Mouse (Mus musculus): ENCODE data around the gene Trak1. TPM values are rescaled to one million over a fixed set of nuclear protein-coding genes. Genes with fewer than 3 reads are reported as not detected.
A peak's percentile ranks its signal among the peaks of the same experiment; 100 is the strongest.
"Not testable (repeated sequence)": the region's sequence is repeated elsewhere in the genome, so short reads cannot be mapped to it uniquely, and the experiment has no call there.

Trak1 gene
- total RNA-seq, 1 experiment from 2014 or later, result 29.2 TPM

DNA sequence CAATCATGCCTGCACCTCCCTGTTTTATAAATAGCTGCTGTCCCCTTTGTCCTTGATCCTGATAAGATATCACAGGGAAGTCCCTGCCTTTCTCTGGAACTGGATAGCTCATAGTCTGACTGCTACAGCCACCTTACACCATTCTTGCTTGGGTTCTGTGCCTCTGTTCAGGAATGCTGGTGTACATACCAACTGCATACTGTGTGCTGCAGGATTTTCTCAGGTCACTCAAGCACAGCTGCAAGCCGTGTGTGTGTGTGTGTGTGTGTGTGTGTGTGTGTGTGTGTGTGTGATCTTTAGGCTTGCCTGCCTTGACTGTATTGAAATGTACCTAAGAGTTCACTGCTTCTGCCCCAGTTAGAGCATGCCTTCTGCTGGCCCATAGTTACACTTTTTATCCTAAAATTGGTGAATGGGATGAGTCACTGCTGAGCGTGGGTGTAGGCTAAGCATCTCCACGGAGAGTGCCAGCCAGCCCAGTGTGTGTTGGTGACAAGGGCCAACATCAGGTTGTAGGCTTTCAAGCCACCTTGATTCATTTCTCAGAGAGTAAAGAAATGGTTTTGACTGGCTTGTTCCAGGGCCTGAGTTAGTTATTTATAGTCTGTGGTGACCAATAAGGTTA is 138.1 kb downstream of the Trak1 start:
- ATAC-seq (replicated peaks; ENCODE audit: insufficient number of reproducible peaks, low FRiP score, low TSS enrichment, poor library complexity, severe bottlenecking), result no peak

DNA sequence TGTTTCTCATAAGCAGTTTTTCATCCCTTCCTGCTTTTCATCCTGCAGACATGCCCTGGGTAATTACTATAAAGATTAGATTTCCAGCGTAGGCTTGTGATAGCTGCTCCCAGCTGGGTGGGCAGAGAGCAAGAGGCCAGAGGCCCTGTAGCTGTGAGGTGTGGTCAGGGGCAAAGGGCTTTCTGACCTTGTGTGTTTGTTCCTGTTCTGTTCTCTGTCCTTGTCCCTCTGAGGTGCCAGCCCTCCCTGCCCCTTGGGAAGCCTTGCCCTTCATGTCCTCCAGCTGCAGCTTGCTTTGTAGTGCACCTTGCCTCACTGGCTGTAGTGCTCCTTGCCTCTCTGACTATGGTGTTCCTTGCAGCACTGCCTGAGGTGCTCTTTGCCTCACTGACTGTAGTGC is 139.2 kb downstream of the Trak1 start:
- ATAC-seq (replicated peaks; ENCODE audit: insufficient number of reproducible peaks, low FRiP score, low TSS enrichment, poor library complexity, severe bottlenecking), result no peak

DNA sequence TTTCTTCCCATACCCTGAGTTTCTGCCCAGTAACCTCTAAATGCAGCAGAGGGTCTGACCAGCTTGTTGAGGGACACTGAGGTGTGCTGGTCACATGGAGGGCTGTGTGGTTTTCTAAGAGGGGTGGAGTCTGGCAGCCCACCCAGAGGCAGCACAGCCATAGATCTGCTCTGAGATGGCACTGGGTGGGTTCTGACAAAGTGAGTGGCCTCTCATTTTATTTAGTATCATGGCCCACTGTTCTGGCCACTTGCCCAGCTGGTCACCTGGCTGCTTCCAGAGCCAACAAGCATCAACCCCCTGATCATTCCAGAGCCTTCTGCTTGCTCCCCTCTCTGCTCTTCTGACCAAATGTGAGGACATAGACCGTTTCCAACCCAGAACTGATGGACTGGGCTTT is 144.8 kb downstream of the Trak1 start:
- ATAC-seq (replicated peaks; ENCODE audit: insufficient number of reproducible peaks, low FRiP score, low TSS enrichment, poor library complexity, severe bottlenecking), result no peak

- ATAC-seq (replicated peaks; ENCODE audit: insufficient number of reproducible peaks, low FRiP score, low TSS enrichment, poor library complexity, severe bottlenecking), result no peak
These were observed 146.5 kb downstream of the Trak1 start for GRCm38 (mm10) chr9:121443696-121444366.

DNA sequence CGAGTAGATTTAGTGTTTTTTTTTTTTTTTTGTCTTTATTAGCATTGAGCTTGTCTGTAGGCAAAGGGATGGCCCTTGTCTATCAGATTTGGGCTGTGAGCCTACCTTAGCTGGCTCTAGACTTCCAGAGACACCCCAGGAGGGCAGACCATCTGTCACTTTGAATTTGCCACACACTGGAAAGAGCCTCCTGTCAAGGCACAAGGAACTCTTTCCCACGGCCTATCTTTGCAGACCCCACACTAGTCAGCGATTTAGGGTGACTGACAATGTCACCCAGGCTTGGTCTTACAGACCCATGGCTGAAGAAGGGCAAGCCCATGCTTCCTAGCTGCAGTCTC is 147.0 kb downstream of the Trak1 start:
- ATAC-seq (replicated peaks; ENCODE audit: insufficient number of reproducible peaks, low FRiP score, low TSS enrichment, poor library complexity, severe bottlenecking), result no peak

GRCm38 (mm10) chr9:121445364-121445763 is 148.1 kb downstream of the Trak1 start:
- ATAC-seq (replicated peaks; ENCODE audit: insufficient number of reproducible peaks, low FRiP score, low TSS enrichment, poor library complexity, severe bottlenecking), result no peak

DNA sequence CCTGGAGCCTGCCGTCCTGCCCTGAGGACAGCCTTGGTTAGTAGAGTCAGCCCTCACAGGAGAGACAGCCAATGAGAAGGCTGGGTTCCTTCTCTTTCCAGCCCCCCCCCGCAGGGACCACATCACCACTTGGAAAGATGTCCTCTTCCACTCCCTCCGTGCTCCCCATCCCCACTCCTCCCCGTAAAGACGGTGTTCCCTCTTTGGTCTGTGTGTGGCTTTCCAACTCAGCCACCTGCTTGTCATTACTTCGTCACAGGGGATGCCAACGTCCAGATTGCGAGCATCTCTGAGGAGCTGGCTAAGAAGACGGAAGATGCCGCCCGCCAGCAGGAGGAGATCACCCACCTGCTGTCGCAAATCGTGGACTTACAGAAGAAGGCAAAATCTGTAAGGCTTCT is 149.1 kb downstream of the Trak1 start:
- no peak for ATAC-seq (replicated peaks; ENCODE audit: insufficient number of reproducible peaks, low FRiP score, low TSS enrichment, poor library complexity, severe bottlenecking)

DNA sequence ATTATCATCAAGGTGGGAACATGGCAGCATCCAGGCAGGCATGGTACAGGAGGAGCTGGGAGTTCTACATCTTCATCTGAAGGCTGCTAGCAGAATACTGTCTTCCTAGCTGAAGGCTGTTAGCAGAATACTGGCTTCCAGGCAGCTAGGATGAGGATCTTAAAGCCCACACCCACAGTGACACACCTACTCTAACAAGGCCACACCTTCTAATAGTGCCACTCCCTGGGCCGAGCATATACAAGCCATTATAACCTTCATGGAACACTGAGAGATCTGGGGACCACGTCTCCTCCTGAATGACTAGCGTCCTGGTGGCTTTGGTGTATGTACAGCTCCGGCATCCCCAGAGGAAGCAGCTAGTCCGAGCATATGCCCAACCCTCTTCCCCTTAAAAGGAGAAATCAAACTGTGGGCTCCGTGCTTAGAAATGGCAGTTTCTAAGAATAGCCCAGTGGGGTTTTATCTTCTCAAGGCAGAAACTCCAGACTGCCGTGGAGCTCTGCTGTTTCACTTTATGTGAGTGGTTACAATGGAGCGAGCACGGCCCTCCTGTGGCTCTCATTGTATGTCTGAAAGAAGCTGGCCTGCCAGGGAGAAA is 155.1 kb downstream of the Trak1 start:
- not testable (repeated sequence) for ATAC-seq (replicated peaks; ENCODE audit: insufficient number of reproducible peaks, low FRiP score, low TSS enrichment, poor library complexity, severe bottlenecking)

GRCm38 (mm10) chr9:121454891-121455290 is 157.6 kb downstream of the Trak1 start:
- ATAC-seq (replicated peaks; ENCODE audit: insufficient number of reproducible peaks, low FRiP score, low TSS enrichment, poor library complexity, severe bottlenecking), result no peak

DNA sequence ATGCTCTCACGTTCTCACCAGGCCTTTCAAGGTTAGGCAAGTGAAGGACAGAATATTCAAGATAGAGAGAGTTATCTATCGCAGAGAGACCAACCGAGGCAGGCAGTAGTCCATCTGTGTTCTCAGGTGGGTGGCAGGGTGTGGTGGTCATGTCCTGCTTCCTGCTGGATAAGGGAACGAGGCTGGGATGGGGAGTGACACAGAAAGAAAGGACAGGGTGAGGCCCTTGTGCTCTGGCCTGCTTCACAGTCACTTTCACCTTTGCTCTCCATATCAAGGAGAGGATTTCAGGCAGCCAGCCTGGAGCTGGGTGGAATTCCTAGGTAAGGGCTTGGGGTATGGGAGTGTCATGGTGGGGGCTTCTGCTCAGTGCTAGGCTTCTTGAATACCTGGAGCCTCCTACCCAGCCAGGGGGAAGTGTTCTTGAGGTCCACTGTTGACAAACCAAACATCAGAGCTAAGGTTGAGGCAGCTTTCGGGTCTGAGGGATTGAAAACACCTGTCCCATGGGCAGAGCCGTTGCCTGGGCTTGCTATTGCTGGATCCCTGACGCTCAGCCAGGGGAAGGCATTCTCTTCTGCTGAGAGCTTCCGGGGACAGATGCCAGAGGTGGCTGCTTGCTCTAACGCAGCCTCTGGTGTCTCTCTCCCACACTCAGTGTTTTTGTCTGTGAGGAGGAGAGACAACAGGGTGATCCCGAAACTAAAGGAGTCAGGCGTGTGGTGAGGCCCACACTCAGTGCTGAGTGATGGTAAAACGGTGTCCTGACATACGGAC is 159.6 kb downstream of the Trak1 start:
- no peak for ATAC-seq (replicated peaks; ENCODE audit: insufficient number of reproducible peaks, low FRiP score, low TSS enrichment, poor library complexity, severe bottlenecking)

- no peak; the same call in 1 of the 2 replicates for ATAC-seq (replicated peaks; ENCODE audit: insufficient number of reproducible peaks, low FRiP score, low TSS enrichment, poor library complexity, severe bottlenecking)
These were observed 161.2 kb downstream of the Trak1 start for GRCm38 (mm10) chr9:121458466-121458865.

- no peak for ATAC-seq (replicated peaks; ENCODE audit: insufficient number of reproducible peaks, low FRiP score, low TSS enrichment, poor library complexity, severe bottlenecking)
These were observed 162.6 kb downstream of the Trak1 start for GRCm38 (mm10) chr9:121459950-121460349.

DNA sequence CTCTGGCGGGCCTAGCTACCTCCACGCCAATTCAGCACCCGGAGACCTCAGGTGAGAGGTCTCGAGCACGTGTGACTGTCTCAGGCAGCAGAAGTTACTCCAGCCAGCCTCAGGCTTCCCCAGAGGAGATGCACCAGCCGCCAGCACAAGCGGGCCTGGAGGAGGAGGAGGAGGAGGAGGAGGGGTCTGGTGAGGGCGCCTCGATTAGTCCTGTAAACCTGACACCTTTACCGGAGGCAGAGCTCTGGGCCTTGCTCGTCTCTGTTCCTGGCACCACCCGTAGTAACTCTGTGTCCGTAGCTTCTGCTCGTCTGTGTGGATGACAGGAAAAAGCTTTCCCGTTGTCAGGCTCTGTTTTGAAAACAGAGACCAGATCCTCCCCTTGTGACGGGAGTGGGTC is 163.2 kb downstream of the Trak1 start:
- ATAC-seq (replicated peaks; ENCODE audit: insufficient number of reproducible peaks, low FRiP score, low TSS enrichment, poor library complexity, severe bottlenecking), result no peak

DNA sequence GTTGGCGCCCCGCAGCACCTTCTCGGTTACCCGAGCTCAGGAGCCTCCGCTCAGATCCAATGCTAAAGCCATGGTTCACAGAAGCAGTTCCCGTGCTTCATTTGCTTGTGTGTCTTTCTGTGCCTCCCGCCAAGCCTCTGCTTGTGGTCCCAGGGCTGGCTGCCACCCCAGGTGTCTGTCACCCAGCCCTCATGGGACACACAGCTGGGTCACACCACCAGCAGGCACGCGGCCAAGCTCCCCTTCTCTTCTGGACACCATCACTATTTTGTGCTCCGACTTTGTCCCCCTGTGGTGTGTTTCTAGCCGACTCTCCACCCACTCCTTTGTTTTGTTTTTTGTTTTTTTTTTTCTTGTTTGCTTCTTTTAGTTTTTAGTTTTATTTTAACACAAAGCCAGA is 170.2 kb downstream of the Trak1 start:
- no peak for ATAC-seq (replicated peaks; ENCODE audit: insufficient number of reproducible peaks, low FRiP score, low TSS enrichment, poor library complexity, severe bottlenecking)

GRCm38 (mm10) chr9:121469711-121470110 is 172.4 kb downstream of the Trak1 start:
- ATAC-seq (replicated peaks; ENCODE audit: insufficient number of reproducible peaks, low FRiP score, low TSS enrichment, poor library complexity, severe bottlenecking), result no peak

GRCm38 (mm10) chr9:121474771-121475170 is 177.5 kb downstream of the Trak1 start:
- no peak for ATAC-seq (replicated peaks; ENCODE audit: insufficient number of reproducible peaks, low FRiP score, low TSS enrichment, poor library complexity, severe bottlenecking)

DNA sequence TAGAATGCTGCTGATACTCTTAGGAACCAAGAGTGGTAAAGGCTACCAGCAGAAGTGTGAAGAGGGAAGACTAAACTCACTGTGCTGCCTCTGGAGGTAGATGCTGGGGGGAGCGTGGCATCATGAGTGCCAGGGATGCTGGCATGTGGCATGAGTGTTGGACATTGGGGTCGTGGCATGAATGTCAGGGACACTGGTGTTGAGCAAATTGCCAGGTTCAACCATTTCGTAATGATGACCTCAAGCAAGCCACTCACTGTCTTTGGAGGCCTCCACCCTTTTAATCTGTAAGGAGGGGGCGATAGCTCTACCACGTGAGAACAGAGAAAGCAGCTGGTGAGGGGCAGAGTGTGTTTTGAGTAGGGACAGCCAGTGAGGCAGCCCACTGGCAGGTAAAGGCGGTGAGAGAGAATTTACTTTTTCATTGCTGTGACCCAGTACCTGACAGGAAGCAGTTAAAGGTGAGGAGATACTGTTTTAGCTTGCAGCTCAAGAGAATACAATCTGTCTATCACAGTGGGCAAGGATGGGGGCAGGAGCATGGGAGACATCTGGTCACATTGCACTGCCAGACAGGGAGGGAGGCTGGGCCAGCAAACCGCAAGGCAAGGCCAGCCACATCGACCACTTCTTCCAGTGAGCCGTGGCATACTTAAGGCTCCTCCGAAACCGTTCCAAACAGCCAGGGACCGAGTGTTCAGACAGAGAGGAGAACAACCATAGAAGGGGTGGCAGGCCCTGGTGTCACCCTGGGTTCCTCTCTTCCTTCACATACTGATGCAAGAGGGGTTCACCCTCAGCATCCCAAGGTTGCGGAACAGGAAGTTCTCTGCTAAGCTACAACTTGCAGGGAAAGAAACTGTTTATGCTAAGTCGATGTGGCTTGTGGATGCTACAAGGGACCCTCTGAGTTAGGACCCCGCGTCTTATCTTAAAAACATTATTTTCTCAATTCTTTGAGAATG is 178.5 kb downstream of the Trak1 start:
- ATAC-seq (replicated peaks; ENCODE audit: insufficient number of reproducible peaks, low FRiP score, low TSS enrichment, poor library complexity, severe bottlenecking), result 0 out of 2 replicates have a peak, but pooled peaks have one; percentile 30

DNA sequence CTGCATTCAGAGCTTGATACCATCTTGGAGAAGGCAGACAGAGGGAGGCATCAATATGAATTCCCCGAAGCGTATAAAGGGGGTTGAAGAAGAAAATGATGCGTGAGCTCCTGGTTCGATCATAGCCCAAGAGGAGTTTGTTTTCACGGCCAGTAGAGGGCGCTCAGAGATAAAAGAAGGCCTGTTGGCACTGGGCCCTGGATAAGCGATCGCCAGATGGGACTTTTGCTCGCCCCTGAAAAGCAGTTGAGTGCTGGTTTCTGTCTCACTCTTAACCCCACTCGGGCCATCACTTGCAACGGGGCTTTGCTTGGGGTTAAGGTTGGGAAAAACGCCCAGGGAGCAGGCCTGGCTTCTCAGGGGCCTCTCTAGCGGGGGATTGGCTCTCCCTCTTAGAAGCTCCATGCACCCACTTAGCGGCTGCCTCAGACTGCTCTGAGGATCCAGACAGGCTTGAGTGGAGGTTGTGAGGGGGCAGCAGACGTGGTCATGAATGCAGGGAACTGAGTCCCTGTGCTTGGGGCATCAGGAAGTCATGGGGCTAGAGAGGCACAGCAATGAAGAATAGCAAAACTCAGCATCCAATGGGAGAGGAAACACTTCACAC is 180.1 kb downstream of the Trak1 start:
- ATAC-seq (replicated peaks; ENCODE audit: insufficient number of reproducible peaks, low FRiP score, low TSS enrichment, poor library complexity, severe bottlenecking), result 0 out of 2 replicates have a peak, but pooled peaks have one; percentile 6

All from monocyte, adult 5-6 weeks (primary cell).